Mouse (Mus musculus) lung, embryonic 15.5 days (tissue): Measurements from ENCODE around the gene Ptpn13. TPM values are rescaled to one million over a fixed set of nuclear protein-coding genes. Genes with fewer than 3 reads are reported as not detected.

ENCODE experiments used
- ATAC-seq: fragments of 200-750 bp; cut with Nextera tagmentation; 2 replicates; pipeline ENCODE4 v1.8.0; 2017; ENCODE audit warnings: moderate number of reproducible peaks, borderline replicate concordance; ENCODE audit not compliant: low FRiP score, low TSS enrichment; ENCODE audit errors: extremely low read depth
- H3K27ac ChIP-seq: fragments of 300-500 bp; sonication (generic); 2 replicates; pipeline ENCODE4 v1.5.1; 2015; ENCODE audit warnings: moderate library complexity, mild to moderate bottlenecking, inconsistent platforms
- H3K27me3 ChIP-seq: fragments of 300-500 bp; sonication (generic); 2 replicates; pipeline ENCODE4 v1.6.1; 2015; ENCODE audit warnings: inconsistent platforms
- H3K36me3 ChIP-seq: fragments of 300-500 bp; sonication (generic); 2 replicates; pipeline ENCODE4 v1.6.1; 2015; ENCODE audit warnings: inconsistent platforms
- H3K4me1 ChIP-seq: fragments of 300-500 bp; sonication (generic); 2 replicates; pipeline ENCODE4 v1.6.1; 2015; ENCODE audit warnings: inconsistent platforms
- H3K4me2 ChIP-seq: fragments of 300-500 bp; sonication (generic); 2 replicates; pipeline ENCODE4 v1.6.1; 2015; ENCODE audit warnings: inconsistent platforms, mild to moderate bottlenecking, moderate library complexity
- H3K4me3 ChIP-seq: fragments of 300-500 bp; sonication (generic); 2 replicates; pipeline ENCODE4 v1.5.1; 2015; ENCODE audit warnings: mild to moderate bottlenecking, inconsistent platforms
- H3K9ac ChIP-seq: fragments of 300-500 bp; sonication (generic); 2 replicates; pipeline ENCODE4 v1.6.1; 2015; ENCODE audit warnings: inconsistent platforms
- H3K9me3 ChIP-seq: fragments of 300-500 bp; sonication (generic); 2 replicates; pipeline ENCODE4 v1.6.1; 2016; ENCODE audit warnings: inconsistent platforms
- WGBS: fragments of 180-500 bp; shearing (Covaris S2); methylation state at CpG from one replicate; pipeline ENCODE4 v1.1.7; 2015; 5-methylcytosine and 5-hydroxymethylcytosine counted together
- polyA plus RNA-seq: library from polyadenylated mRNA; unstranded; fragments of >200 nt; fragmentation: Nextera tagmentation; extraction: Ambion mirVana; gene quantifications from 2 replicates; pipeline ENCODE4 v1.2.1, GENCODE M21; 2015

The Ptpn13 gene
- polyA plus RNA-seq, 1 experiment from 2014 or later = 14.0 TPM

DNA sequence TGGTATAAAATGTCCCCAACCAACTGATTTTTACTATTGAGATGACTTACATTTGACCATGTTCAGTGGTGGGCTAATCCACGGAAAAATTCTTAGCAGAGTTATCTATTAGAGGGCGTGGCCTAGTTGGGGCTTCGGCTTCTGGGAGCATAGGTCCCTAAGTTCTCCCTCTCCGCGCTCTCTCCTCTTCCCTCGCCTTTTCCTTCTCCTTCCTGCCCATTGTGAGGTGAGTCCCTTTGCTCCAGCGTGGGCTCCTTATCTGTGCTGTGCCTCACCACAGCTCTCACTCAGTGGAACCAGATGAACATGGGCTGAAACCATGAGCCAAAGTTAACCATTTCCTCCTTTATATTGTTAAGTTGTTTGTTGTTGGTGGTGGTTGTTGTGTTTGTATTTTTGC, 17.9 kb downstream of the Ptpn13 start:
- ATAC-seq = no peak
- Histone ChIP-seq H3K9me3 (no peaks in the 10 kb centered on the region), H3K27ac (no peak overlapping the region), H3K27me3 (no peaks in the 10 kb centered on the region), H3K9ac (no peak overlapping the region), H3K4me1 (peaks cover 18% of the 10 kb centered on the region), H3K4me3 (no peak overlapping the region), H3K4me2 (no peak overlapping the region), H3K36me3 (no peaks in the 10 kb centered on the region)
- WGBS = 71% methylated on average over 7 of the region's 7 CpGs

DNA sequence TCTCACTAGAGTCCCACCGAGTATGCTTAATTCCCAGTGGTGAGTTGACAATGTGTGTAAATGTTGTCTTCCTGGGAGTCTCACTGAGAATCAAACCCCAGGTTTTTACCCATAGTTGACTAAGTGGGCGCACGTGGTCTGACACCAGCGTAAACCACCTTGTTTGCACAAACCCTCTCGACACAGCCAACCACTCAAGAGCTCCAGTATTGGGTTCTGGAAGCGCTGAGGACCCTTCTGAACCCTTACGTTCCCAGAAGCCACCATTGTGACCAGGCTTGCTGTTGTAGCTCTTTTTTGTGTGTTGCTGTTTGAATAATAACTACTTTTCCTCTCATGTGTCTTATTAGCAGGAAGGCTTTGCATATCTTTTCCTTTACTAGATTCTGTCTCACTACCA, 20.4 kb downstream of the Ptpn13 start:
- H3K9ac ChIP-seq = no peak overlapping the region
- WGBS = 64% methylated on average over 7 of the region's 7 CpGs
- H3K36me3 ChIP-seq = no peaks in the 10 kb centered on the region
- no peak overlapping the region for H3K4me3 ChIP-seq
- no peaks in the 10 kb centered on the region for H3K27me3 ChIP-seq
- no peak for ATAC-seq
- no peak overlapping the region for H3K27ac ChIP-seq
- no peaks in the 10 kb centered on the region for H3K9me3 ChIP-seq
- peaks cover 8% of the 10 kb centered on the region; the same call in 1 of the 2 replicates for H3K4me1 ChIP-seq
- H3K4me2 ChIP-seq = no peak overlapping the region

- H3K9me3 ChIP-seq = 0 out of 2 replicates have a peak, but pooled peaks cover 4% of the 10 kb centered on the region
- no peak overlapping the region for H3K4me3 ChIP-seq
- no peaks in the 10 kb centered on the region for H3K36me3 ChIP-seq
- H3K27me3 ChIP-seq = no peaks in the 10 kb centered on the region
- no peak overlapping the region for H3K27ac ChIP-seq
- H3K9ac ChIP-seq = no peak overlapping the region
- 85% methylated on average over 17 of the region's 17 CpGs for WGBS
- H3K4me1 ChIP-seq = peaks cover 7% of the 10 kb centered on the region; the same call in 1 of the 2 replicates
- ATAC-seq = no peak
- no peak overlapping the region for H3K4me2 ChIP-seq
Observed at GRCm38 (mm10) chr5:103447806-103448416, 22.9 kb downstream of the Ptpn13 start.

DNA sequence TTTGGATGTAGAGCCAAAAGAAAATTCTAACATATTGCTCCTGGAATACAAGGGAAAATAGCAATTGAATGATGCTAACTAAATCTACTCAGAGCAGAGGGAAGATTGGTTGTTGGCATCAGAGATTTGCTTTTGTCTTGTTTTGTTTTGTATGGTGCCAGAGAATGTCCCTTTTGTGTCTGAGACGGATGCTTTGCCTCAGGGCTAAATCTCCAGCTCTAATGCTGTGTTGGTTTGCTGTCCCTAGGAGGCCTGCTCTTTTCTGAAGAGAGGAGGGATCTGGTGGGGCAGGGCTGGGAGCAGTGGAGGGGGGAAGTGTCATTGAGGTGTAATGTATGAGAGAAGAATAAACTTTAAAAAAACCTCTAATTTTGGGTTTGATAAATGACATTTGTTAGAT, 23.5 kb downstream of the Ptpn13 start:
- Histone ChIP-seq H3K9ac (no peak overlapping the region), H3K36me3 (no peaks in the 10 kb centered on the region), H3K27ac (no peak overlapping the region), H3K27me3 (no peaks in the 10 kb centered on the region), H3K4me3 (no peak overlapping the region), H3K4me1 (peaks cover 7% of the 10 kb centered on the region; the same call in 1 of the 2 replicates), H3K9me3 (0 out of 2 replicates have a peak, but pooled peaks cover 4% of the 10 kb centered on the region), H3K4me2 (no peak overlapping the region)
- WGBS = 61% methylated on average over 1 of the region's 1 CpGs
- ATAC-seq = no peak

GRCm38 (mm10) chr5:103450663-103451062, 25.7 kb downstream of the Ptpn13 start:
- H3K9me3 ChIP-seq = 0 out of 2 replicates have a peak, but pooled peaks cover 4% of the 10 kb centered on the region
- 89% methylated on average over 1 of the region's 1 CpGs for WGBS
- ATAC-seq = no peak

DNA sequence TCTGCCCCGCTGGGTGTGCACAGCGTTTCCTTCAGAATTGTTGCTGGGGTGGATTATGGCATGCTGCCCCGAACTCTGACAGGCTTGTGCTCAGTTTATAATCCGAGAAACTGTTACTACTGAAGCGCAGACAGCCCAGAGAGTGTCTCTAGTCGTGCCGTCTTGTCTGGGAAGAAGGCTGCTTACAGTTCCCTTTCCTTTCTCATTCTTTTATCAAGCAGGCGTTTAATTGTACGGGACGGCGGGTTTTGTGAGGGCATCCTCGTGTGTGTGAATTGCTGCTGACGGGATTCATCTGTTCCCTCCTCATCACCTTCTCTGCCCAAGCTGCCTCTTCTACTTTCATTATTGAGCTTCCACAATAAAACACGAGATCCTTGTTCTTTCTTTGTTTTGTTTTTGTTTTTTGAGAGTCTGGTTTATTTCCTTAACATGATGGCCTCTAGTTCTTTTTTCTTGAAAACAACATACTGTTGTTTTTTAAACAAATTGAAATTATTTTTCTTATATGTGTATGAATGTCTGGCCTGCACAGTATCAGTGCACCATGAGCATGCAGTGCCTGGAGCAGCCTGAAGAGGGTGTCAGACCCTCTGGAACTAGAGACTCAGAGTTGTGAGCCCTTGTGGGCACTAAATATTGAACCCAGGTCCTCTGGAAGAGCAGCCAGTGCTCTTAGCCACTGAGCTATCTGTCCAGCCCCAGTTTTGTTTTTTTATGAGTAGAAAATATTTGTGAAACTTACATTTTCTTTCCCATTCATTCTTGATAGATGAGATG, 28.6 kb downstream of the Ptpn13 start:
- H3K9ac ChIP-seq = no peak overlapping the region
- WGBS = 62% methylated on average over 14 of the region's 14 CpGs
- H3K4me1 ChIP-seq = peaks cover 4% of the 10 kb centered on the region; the same call in 1 of the 2 replicates
- H3K27ac ChIP-seq = no peak overlapping the region
- no peak overlapping the region for H3K4me3 ChIP-seq
- 0 out of 2 replicates have a peak, but pooled peaks cover 4% of the 10 kb centered on the region for H3K9me3 ChIP-seq
- no peaks in the 10 kb centered on the region for H3K36me3 ChIP-seq
- H3K4me2 ChIP-seq = no peak overlapping the region
- ATAC-seq = no peak
- no peaks in the 10 kb centered on the region for H3K27me3 ChIP-seq

More at GRCm38 (mm10) chr5:103450663-103451062, 25.7 kb downstream of the Ptpn13 start:
- Histone ChIP-seq H3K9ac (no peak overlapping the region), H3K36me3 (no peaks in the 10 kb centered on the region), H3K27me3 (no peaks in the 10 kb centered on the region), H3K27ac (no peak overlapping the region), H3K4me3 (no peak overlapping the region), H3K4me1 (peaks cover 1% of the 10 kb centered on the region; the same call in 1 of the 2 replicates), H3K4me2 (no peak overlapping the region)

GRCm38 (mm10) chr5:103456794-103457193, 31.8 kb downstream of the Ptpn13 start:
- H3K27ac ChIP-seq = no peak overlapping the region
- ATAC-seq = no peak
- no peak overlapping the region for H3K9ac ChIP-seq
- H3K27me3 ChIP-seq = no peaks in the 10 kb centered on the region
- H3K4me1 ChIP-seq = peaks cover 13% of the 10 kb centered on the region; the same call in 1 of the 2 replicates
- H3K36me3 ChIP-seq = no peaks in the 10 kb centered on the region
- H3K4me3 ChIP-seq = no peak overlapping the region
- 80% methylated on average over 1 of the region's 1 CpGs for WGBS
- H3K9me3 ChIP-seq = no peaks in the 10 kb centered on the region
- H3K4me2 ChIP-seq = no peak overlapping the region

- 31% methylated on average over 8 of the region's 8 CpGs for WGBS
- H3K9me3 ChIP-seq = no peaks in the 10 kb centered on the region
- H3K27ac ChIP-seq = no peak overlapping the region
- peaks cover 13% of the 10 kb centered on the region; the same call in 1 of the 2 replicates for H3K4me1 ChIP-seq
- H3K9ac ChIP-seq = no peak overlapping the region
- no peaks in the 10 kb centered on the region for H3K36me3 ChIP-seq
- no peak for ATAC-seq
- no peaks in the 10 kb centered on the region for H3K27me3 ChIP-seq
- H3K4me3 ChIP-seq = no peak overlapping the region
- no peak overlapping the region for H3K4me2 ChIP-seq
Observed at GRCm38 (mm10) chr5:103458411-103458810, 33.4 kb downstream of the Ptpn13 start.

DNA sequence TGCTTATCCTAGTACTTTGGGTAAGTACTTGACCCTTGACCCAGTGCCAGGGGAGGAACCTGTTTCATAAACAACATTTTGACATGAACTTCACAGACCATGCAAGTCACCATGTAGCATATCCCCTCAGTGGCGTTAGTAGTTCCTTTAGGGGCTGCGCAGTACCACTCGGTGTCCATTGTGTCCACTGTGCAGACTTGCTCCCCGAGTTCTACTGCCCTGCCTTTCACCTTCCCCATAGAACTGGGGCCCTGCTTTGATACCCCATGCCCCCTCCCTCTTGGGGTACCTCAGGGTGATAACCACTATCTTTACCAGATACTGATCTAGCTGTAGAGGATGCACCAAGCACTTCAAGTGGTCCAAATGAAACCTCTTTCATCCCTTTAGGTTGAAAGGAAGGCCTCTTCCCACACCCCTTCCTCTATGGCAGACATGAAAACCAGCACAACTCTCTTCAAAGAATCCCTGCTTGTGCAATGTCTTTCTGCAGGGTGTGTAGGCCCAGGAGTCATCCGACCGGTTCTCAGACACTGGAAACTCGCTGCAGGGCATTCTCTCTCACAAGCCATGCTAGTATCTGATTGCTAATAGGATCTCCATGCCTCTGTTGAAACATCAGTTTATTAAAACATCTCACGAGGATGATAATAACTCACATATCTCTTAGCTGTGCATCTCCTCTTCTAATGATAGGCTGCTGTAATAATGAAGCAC, 34.1 kb downstream of the Ptpn13 start:
- no peak overlapping the region for H3K4me2 ChIP-seq
- no peaks in the 10 kb centered on the region for H3K27me3 ChIP-seq
- no peaks in the 10 kb centered on the region for H3K9me3 ChIP-seq
- no peaks in the 10 kb centered on the region for H3K36me3 ChIP-seq
- ATAC-seq = no peak
- H3K27ac ChIP-seq = no peak overlapping the region
- H3K4me3 ChIP-seq = no peak overlapping the region
- WGBS = 65% methylated on average over 8 of the region's 8 CpGs
- peaks cover 13% of the 10 kb centered on the region; the same call in 1 of the 2 replicates for H3K4me1 ChIP-seq
- no peak overlapping the region for H3K9ac ChIP-seq

GRCm38 (mm10) chr5:103460903-103461302, 35.9 kb downstream of the Ptpn13 start:
- 47% methylated on average over 6 of the region's 6 CpGs for WGBS
- no peaks in the 10 kb centered on the region for H3K27me3 ChIP-seq

GRCm38 (mm10) chr5:103463661-103464219, 38.7 kb downstream of the Ptpn13 start:
- 78% methylated on average over 10 of the region's 10 CpGs for WGBS
- H3K9ac ChIP-seq = no peak overlapping the region
- H3K9me3 ChIP-seq = no peaks in the 10 kb centered on the region
- ATAC-seq = no peak
- peaks cover 7% of the 10 kb centered on the region; the same call in 1 of the 2 replicates for H3K4me1 ChIP-seq
- no peaks in the 10 kb centered on the region for H3K36me3 ChIP-seq
- H3K4me2 ChIP-seq = no peak overlapping the region
- H3K27me3 ChIP-seq = no peaks in the 10 kb centered on the region
- H3K27ac ChIP-seq = no peak overlapping the region
- no peak overlapping the region for H3K4me3 ChIP-seq

More at GRCm38 (mm10) chr5:103460903-103461302, 35.9 kb downstream of the Ptpn13 start:
- Histone ChIP-seq H3K9me3 (no peaks in the 10 kb centered on the region), H3K27ac (no peak overlapping the region), H3K4me3 (no peak overlapping the region), H3K36me3 (no peaks in the 10 kb centered on the region), H3K9ac (no peak overlapping the region), H3K4me2 (no peak overlapping the region), H3K4me1 (peaks cover 13% of the 10 kb centered on the region; the same call in 1 of the 2 replicates)
- no peak for ATAC-seq
